Mouse (Mus musculus) adrenal gland, adult 18-20 months (tissue): Measurements from ENCODE around the gene Atp6v0d1. TPM values are rescaled to one million over a fixed set of nuclear protein-coding genes. Genes with fewer than 3 reads are reported as not detected.
A peak's percentile ranks its signal among the peaks of the same experiment; 100 is the strongest.
"Not testable (repeated sequence)": the region's sequence is repeated elsewhere in the genome, so short reads cannot be mapped to it uniquely, and the experiment has no call there.

Source experiments
- DNase-seq, 2 experiments: peaks; one replicate each; pipeline ENCODE4 v3.0.0; 2021 to 2022; ENCODE audit warnings: low spot score in 2 of 2
- long read RNA-seq, 2 experiments: library from polyadenylated mRNA; stranded (forward); transcript quantifications; one replicate each; pipeline ENCODE4 v2.0.0; 2021
- total RNA-seq, 2 experiments: library from RNA; stranded (reverse); gene quantifications; 1 replicate in 1 of 2; 2 replicates in 1 of 2; pipeline ENCODE4 v1.2.3; 2021

Atp6v0d1 gene
- 100 to 1,000 TPM; 118 to 121 TPM for total RNA-seq
- long read RNA-seq, experiment 1, transcript Atp6v0d1-201 (8 exons, 1,629 nt): major isoform, 57 of 62 reads
- long read RNA-seq, experiment 1, partial matches to known transcripts: 2 of 62 reads
- long read RNA-seq, experiment 1, other reads (novel, unspliced or antisense): 3 of 62 reads
- long read RNA-seq, experiment 2, transcript Atp6v0d1-201 (8 exons, 1,629 nt): major isoform, 93 of 101 reads
- long read RNA-seq, experiment 2, partial matches to known transcripts: 6 of 101 reads
- long read RNA-seq, experiment 2, other reads (novel, unspliced or antisense): 2 of 101 reads

- peak; percentile 97 for DNase-seq
These were observed at the start of gene Atp6v0d1 for GRCm38 (mm10) chr8:105565952-105566702. TSS of gene Atp6v0d1 (minus strand) at chr8:105566047.

- peak; percentile 67 to 76 for DNase-seq
These were observed 48.1 kb upstream of the Atp6v0d1 start for GRCm38 (mm10) chr8:105613830-105614511.

GRCm38 (mm10) chr8:105613037-105613436 is 47.2 kb upstream of the Atp6v0d1 start:
- peak; percentile 49 to 72 for DNase-seq

DNA sequence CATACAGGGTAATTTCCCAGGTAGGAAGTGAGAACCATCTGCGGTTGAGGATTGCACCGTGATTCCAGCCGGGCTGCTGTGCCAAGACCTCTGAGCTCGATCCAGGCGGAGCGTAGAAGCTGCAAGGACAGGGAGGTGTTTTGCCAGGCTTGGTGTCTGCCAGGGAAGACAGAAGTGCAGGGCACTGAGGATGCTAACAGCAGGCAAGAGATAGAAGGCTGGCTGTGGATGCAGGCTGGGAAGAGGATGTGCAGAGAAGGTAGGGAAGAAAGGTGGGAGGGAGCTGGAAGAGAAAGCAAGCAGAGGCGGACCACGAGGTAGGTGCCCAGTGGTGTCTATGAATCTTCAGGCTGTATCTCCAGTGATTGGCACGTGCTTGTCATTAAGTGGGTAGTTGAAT is 46.0 kb upstream of the Atp6v0d1 start:
- no peak for DNase-seq

DNA sequence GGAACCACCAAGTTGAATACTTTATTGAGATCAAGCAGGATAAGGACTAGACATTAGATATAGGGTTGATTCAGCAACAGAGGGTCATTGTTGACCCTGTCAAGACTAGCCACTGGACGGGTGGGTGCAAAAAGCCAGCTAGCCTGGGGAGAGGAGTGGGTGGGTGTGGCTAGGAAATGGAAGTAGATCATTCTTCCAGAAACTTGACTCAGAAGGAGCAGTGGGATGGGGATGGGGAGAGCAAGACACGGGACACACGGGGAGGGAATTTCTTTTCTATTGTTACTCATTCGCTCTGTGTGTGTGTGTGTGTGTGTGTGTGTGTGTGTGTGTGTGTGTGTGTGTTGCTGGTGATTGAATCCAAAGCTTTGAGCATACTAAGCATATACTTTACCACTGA is 43.9 kb upstream of the Atp6v0d1 start:
- no peak for DNase-seq

DNA sequence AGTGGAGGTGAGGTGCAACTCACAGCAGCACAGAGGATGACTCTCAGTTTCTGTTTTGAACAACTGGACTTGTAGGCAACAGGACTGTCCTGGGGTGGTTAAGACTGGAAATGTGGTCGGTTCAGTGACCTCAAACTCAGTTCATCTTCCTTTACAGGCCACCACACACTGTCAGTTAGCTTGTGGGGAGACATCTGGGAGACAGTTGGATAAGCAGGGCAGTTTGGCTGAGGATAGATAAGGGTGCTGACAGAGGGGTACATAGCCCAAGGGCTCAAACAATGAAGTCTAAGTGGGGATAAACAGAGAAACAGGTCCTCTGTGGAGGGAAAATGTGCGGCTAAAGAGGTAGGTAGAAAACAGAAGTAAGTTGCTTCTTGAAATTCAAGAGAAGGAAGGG is 43.5 kb upstream of the Atp6v0d1 start:
- no peak for DNase-seq

DNA sequence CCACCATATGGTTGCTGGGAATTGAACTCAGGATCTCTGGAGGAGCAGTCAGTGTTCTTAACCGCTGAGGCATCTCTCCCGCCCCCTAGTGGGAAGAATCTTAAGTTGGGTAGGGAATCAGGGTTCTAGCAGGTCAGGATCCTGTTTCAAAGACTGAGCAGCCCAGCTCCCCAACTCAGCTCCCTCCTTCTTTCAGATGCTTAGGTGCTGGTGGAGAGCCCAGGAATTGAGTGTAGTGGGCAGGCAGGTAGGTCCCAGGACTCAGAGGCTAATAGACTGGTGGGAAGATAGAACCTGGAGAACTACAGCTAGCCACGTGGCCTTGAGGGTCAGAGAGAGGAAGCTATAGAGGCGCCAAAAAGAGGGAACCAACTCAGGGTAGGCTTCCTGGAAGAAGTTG is 41.8 kb upstream of the Atp6v0d1 start:
- no peak for DNase-seq

GRCm38 (mm10) chr8:105607062-105607461 is 41.2 kb upstream of the Atp6v0d1 start:
- no peak for DNase-seq

GRCm38 (mm10) chr8:105606189-105607023 is 40.6 kb upstream of the Atp6v0d1 start:
- peak; percentile 77 for DNase-seq

DNA sequence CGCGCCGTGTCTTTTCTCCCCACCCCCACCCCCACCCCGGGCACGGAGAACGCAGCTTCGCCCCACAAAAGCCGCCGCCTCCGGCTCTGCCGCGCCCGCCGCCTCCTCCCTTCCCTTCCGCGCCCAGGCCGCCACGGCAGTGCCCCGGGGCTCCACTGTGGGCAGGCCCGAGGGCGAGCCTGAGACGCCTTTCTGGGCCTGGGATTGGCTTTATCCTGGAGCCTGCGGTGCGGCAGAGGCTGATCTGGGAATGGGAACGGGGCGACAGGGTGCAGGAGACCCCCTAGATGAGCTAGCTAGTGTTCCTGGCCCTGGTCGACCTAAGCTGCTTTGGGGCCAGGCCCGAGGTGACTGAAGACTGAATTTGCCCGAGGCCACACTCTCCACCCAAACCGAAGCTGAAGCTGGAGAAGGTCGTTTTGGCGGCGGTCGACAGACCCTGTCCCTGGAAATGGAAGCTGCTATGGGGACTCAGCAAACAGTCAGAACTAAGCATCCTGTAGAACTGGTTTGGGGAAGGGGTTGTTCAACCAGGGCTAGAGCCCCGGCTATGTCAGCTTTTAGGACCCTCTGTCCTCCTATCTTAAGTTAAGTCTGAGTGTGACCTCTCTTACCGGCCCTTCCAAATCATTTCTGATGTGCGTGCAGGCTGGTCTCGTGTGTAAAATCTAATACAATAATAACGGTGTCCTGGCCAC is 39.8 kb upstream of the Atp6v0d1 start:
- peak; percentile 51 to 58 for DNase-seq

DNA sequence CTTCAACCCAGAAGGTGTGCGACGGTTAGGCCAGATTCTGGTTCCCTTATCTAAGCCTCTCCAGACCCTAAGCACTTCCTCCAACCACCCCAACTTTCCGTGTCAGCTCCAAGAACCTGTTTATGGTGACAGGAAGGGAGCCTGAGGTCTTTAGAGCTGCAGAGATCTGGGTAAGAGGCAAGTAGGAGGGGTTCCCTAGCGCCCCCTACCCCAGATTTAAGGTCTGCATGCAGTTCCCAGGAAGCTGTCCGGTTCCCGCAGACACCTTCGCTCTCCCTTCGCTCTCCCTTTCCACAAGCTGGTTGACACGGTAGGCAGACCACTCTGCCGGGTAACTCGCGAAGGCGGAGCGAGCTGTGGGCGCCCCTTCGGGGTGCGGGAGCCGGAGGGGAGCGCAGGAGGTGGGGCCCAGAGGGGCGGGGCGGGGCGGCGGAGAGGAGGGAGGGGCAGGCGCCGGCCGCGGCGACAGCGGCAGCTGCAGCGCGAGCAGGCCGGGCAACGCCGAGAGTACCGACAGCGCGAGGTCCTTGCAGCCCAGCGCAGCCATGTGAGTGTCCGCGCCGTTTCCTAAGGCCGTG is 39.0 kb upstream of the Atp6v0d1 start, which contains the start of gene Ripor1:
Ripor1 (plus strand) TSS at position 452 of the 578 bp plus-strand sequence.
- DNase-seq: peak; percentile 77 to 78

GRCm38 (mm10) chr8:105602540-105602939 is 36.7 kb upstream of the Atp6v0d1 start:
- not testable (repeated sequence) for DNase-seq

GRCm38 (mm10) chr8:105601301-105601700 is 35.5 kb upstream of the Atp6v0d1 start:
- DNase-seq: no peak

DNA sequence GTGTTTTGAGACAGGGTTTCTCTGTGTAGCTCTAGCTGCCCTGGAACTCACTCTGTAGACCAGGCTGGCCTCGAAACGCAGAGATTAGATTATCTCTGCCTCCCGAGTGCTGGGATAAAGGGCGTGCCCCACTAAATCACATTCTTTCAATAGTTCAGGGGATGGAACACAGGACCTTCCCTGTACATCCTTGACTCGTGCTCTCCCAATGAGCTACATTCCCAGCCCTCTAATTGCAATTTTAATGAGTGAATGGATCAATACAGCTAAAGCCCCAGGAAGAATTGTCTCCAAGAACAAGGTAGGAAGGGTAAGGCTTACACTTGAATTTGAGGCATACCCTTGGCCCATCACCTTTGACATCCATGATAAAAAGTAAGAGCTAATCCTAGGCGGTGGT is 32.9 kb upstream of the Atp6v0d1 start:
- no peak for DNase-seq

DNA sequence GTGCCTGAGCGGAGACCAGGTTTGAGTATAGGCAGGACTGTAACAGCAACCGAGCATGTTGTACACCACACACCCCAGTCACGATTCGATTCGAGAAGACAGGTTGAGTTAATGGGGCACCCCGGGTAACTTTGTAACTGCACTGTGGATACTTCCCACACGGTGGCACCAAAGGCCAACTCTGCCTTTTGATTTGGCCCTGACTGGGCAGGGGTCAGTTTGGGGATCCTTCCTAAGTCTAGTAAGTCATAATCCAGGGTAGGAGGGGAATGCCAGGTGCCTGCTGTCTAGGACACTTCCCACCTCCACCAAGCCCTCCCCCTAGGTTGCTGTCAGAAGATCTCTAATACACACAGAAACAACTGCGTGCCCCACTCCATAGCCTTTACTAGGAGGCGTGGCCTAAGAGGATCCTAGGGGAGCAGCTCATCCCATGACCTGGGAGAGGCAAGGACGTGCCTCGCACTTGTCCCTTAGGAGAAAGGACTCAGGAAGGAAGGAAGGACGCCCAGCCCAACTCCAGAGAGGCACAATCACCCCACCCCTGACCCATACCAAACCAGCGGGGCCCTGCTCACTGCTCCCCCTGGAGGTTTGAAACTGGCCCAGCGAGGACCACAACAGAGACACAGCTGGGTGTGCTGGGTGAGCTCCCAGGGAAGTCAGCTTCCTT is 30.7 kb upstream of the Atp6v0d1 start:
- peak; percentile 77 to 78 for DNase-seq

- peak in 1 of 2 experiments; percentile 6 for DNase-seq
These were observed 28.8 kb upstream of the Atp6v0d1 start for GRCm38 (mm10) chr8:105594451-105595242.

DNA sequence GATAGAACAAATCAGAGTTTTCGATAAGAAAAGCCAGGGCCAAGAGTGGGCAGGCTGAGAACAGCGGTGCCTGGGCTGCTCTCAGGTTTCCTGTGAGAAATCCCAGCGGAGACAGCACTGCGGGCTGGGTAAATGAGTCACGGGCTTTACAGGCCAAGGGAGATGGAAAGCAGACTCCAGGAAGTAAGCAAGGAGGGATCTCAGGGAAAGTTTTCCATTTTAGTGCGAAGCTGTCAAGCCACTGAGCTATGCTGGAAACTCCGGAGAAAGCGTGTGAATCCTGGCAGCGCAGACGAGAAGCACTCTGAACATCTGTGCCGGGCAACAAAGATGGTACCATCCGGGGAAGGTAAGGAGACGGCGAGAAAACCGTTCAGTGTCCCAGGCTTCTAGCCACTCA is 28.0 kb upstream of the Atp6v0d1 start:
- DNase-seq: peak in 1 of 2 experiments; percentile 22

DNA sequence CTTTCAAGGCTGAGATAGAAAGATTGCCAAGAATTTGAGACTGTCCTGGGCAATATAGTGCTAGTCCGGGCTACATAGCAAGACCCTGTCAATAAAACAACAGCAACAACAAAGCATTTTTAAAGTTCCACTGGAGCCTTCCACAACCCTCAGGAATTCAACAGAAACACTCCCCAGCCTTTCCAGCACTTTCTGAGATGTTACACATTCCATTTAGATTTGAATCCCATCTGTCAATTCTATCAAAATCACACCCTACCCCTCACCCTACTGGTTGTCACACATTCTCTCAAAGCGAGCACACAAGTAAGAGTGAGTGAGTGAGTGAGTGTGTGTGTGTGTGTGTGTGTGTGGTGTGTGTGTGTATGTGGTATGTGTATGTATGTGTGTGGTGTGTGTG is 26.6 kb upstream of the Atp6v0d1 start:
- DNase-seq: no peak
